Mouse (Mus musculus) layer of hippocampus, adult 18-20 months (tissue): ENCODE results near the gene Gss. TPM values are rescaled to one million over a fixed set of nuclear protein-coding genes. Genes with fewer than 3 reads are reported as not detected.
"Not testable (repeated sequence)": the region's sequence is repeated elsewhere in the genome, so short reads cannot be mapped to it uniquely, and the experiment has no call there.

ENCODE experiments used
- DNase-seq, 2 experiments: peaks; one replicate each; pipeline ENCODE4 v3.0.0; 2022; ENCODE audit warnings: low spot score in 2 of 2
- total RNA-seq, 2 experiments: library from RNA; stranded (reverse); gene quantifications; 2 replicates each; pipeline ENCODE4 v1.2.3; 2021

Gss gene
- total RNA-seq, 2 experiments from 2014 or later: 23.4 to 24.7 TPM

GRCm38 (mm10) chr2:155619817-155620216 is 27.2 kb upstream of the Gss start:
- peak; percentile 79 to 93 for DNase-seq

GRCm38 (mm10) chr2:155616971-155617370 is 24.4 kb upstream of the Gss start:
- no peak for DNase-seq

GRCm38 (mm10) chr2:155613953-155614352 is 21.3 kb upstream of the Gss start:
- DNase-seq: no peak

- DNase-seq: no peak
Observed at GRCm38 (mm10) chr2:155613326-155613755, 20.7 kb upstream of the Gss start.

GRCm38 (mm10) chr2:155611834-155612550 is 19.4 kb upstream of the Gss start:
- no peak for DNase-seq

GRCm38 (mm10) chr2:155610978-155611377 is 18.4 kb upstream of the Gss start, which contains the start of gene Myh7b:
Gene Myh7b, plus strand, starts transcription at chr2:155611212.
- DNase-seq: no peak

- peak; percentile 63 to 86 for DNase-seq
Observed at GRCm38 (mm10) chr2:155606360-155606759, 13.8 kb upstream of the Gss start.

- DNase-seq: not testable (repeated sequence)
Observed at GRCm38 (mm10) chr2:155605236-155605589, 12.6 kb upstream of the Gss start.

- DNase-seq: no peak
Observed at GRCm38 (mm10) chr2:155604560-155605235, 12.1 kb upstream of the Gss start.

- no peak for DNase-seq
Observed at GRCm38 (mm10) chr2:155603707-155604106, 11.1 kb upstream of the Gss start.

GRCm38 (mm10) chr2:155595516-155595915 is 2.9 kb upstream of the Gss start:
- DNase-seq: no peak

- DNase-seq: no peak
Observed at GRCm38 (mm10) chr2:155592854-155593283, 259 bp upstream of the Gss start.

GRCm38 (mm10) chr2:155591676-155592075 is 934 bp downstream of the Gss start:
- no peak for DNase-seq

GRCm38 (mm10) chr2:155590876-155591275 is 1.7 kb downstream of the Gss start:
- DNase-seq: no peak

- no peak for DNase-seq
Observed at GRCm38 (mm10) chr2:155589521-155589920, 3.1 kb downstream of the Gss start.

GRCm38 (mm10) chr2:155588136-155588535 is 4.5 kb downstream of the Gss start:
- no peak for DNase-seq

GRCm38 (mm10) chr2:155585486-155585885 is 7.1 kb downstream of the Gss start:
- no peak for DNase-seq

GRCm38 (mm10) chr2:155585082-155585481 is 7.5 kb downstream of the Gss start:
- DNase-seq: no peak

GRCm38 (mm10) chr2:155583927-155584530 is 8.6 kb downstream of the Gss start:
- DNase-seq: peak in 1 of 2 experiments; percentile 77

- DNase-seq: no peak
Observed at GRCm38 (mm10) chr2:155582996-155583395, 9.6 kb downstream of the Gss start.

GRCm38 (mm10) chr2:155582384-155582995 is 10.1 kb downstream of the Gss start:
- no peak for DNase-seq

- no peak for DNase-seq
Observed at GRCm38 (mm10) chr2:155580331-155580730, 12.3 kb downstream of the Gss start.
